Mouse (Mus musculus) erythroblast, adult 5-6 weeks (primary cell): ENCODE measurements around the gene Lrrc8b. TPM values are rescaled to one million over a fixed set of nuclear protein-coding genes. Genes with fewer than 3 reads are reported as not detected.
A peak's percentile ranks its signal among the peaks of the same experiment; 100 is the strongest.

Experiments
- ATAC-seq: replicated peaks from 2 replicates; pipeline ENCODE4 v1.8.0; 2016; ENCODE audit warnings: moderate number of reproducible peaks, mild to moderate bottlenecking, moderate TSS enrichment, inconsistent platforms; ENCODE audit not compliant: poor library complexity, low FRiP score, severe bottlenecking
- total RNA-seq, 2 experiments: library from RNA; stranded (forward) in 1 of 2; stranded (reverse) in 1 of 2; fragments of 150-400 nt in 1 of 2; fragments of 200-764, 138-1000 nt in 1 of 2; gene quantifications; 2 replicates each; pipeline versions ENCODE4 v1.2.3 to v1.2.4; 2015 to 2017; ENCODE audit warnings: low replicate concordance in 2 of 2

Lrrc8b gene
- total RNA-seq, 2 experiments from 2014 or later: 1.2 to 4.0 TPM

DNA sequence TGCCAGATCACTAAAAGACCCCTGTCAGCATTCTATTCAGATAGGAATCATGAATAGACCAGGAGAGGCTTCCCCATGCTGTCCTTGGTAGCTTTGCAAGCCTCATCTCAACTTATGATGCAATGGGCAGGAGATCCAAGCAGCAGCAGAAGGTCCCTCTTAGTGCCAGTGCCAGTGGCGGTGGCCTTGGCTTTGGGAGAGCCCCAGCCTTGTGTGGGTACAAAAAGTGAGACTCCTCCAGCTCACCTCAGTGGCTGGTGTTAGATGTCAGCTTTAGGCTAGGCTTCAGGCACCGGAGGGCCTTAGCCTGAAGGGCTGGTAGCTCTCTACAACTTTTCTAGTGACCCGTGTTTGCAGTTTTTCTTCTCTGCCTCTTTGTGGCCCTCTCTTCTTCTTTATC, 85.6 kb downstream of the Lrrc8b start:
- no peak for ATAC-seq

- ATAC-seq: no peak
Observed at GRCm38 (mm10) chr5:105508813-105509212, 93.2 kb downstream of the Lrrc8b start.

DNA sequence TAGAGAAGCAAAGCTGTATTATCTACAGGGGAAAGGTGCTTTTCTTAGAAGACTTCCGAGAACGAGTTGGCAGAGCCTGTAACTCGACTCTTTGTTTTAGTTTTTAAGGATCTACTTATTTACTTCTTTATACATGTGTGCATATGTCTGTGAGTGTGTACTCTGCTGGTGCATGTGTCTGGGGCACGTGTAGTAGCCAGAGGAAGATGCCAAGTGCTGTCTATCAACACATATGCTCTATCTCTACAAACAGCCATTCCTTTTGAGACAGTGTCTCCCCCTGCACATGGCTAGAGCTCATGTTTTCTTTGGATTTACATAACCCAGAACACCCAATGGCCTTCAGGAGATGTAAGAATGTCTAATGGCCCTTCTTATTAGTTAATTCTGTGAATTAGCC, 96.7 kb downstream of the Lrrc8b start:
- ATAC-seq: no peak

GRCm38 (mm10) chr5:105515532-105515931, 100.0 kb downstream of the Lrrc8b start:
- ATAC-seq: no peak

DNA sequence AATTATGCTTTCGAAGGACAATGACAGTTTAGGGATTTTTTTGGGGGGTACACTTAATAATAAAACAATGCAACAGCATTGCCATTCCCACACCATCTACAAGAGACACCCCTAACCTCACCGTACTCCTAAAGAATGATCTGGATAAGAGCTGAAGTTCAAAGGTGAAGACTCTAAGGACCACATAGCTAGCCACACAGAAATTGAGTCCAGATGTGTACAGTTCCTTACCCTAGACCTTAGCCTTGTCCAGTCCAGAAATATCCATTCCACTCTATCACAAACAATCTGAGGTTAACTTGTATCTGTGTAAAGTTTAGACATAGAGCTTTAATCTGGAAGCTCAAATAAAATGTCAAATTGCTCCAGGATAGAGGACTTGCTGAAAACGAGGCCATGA, 100.7 kb downstream of the Lrrc8b start:
- no peak for ATAC-seq

GRCm38 (mm10) chr5:105517992-105518625, 102.5 kb downstream of the Lrrc8b start:
- no peak for ATAC-seq

DNA sequence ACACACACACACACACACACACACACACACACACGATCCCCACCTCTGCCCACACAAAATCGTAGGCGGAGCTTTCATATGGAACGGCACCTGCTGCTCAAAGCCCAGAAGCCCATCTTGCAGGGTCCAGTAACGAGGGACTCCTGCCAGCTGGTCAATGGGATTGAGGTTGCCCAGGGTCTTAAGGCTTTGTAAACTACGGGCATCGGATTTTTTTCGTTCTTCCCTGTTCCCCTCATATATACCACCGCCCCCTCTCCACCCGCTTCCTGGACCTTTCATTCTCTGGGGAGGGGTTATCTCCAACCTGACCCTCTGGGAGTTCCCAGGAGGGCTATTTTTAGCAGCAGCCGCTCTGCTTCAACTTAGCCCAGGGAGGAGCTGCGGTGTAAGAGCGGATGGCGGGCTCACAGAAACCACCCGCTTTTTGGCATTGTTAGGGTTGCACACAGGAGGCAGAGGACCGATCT, 103.1 kb downstream of the Lrrc8b start:
- ATAC-seq: peak; percentile 50

DNA sequence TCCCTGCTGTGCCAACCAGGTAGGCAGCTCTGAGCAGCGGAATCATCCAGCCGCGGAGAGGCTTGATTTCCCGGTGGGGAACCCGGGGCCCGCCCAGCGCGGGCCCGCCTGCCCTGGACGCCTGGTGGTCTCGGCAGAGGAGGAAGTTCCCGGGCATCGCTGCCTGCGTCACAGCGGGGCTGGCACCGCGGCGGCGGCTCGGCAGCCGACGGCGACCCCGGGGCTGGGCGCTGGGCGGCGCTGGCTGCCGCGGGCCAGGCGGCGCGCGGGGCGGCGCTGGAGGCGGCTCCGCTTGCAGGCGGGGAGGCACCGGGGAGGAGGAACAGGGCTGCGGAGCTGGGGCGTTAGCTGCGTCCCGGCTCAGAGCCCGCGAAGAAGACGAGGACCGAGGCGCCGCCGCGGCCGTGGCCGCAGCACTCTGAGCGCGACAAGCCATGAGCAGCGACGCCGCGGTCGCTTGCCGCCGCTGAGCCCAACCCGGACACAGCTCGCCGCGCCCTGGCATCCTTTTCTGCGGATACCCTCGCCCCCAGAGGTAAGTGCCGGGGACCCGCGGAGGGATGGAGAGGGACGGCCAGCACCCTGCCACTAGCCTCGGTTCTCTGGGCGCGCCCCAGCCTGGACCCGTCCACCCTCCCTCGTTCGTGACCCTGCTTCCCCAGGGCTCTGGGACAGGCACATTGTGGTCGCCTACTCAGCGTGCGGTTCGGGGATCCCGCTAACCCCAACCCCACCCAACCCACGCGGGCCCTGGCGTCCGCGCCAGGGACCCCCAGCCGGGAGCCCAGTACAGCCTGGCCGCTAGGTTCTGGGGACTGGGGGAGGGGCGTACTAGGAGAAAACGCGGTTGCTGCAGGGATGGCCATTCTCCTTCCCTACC, 103.8 kb downstream of the Lrrc8b start, which contains the start of gene Lrrc8c:
Lrrc8c (plus strand) TSS at position 293 of the 880 bp plus-strand sequence.
- peak; percentile 88 for ATAC-seq

DNA sequence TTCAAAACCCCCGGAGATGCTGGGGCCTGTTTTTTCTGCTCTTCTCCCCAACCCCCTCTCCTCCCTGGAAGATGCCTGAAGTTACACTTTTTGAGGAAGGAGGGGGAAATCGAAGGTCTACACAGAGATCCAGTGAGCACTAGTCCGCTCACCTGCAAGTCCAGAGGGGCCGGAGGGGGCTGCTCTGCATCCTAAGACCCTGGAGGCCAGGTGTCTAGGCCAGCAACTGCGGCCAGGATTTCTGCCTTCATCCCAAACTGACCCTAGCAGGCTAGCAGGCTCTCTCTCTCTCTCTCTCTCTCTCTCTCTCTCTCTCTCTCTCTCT, 104.4 kb downstream of the Lrrc8b start:
- no peak for ATAC-seq

DNA sequence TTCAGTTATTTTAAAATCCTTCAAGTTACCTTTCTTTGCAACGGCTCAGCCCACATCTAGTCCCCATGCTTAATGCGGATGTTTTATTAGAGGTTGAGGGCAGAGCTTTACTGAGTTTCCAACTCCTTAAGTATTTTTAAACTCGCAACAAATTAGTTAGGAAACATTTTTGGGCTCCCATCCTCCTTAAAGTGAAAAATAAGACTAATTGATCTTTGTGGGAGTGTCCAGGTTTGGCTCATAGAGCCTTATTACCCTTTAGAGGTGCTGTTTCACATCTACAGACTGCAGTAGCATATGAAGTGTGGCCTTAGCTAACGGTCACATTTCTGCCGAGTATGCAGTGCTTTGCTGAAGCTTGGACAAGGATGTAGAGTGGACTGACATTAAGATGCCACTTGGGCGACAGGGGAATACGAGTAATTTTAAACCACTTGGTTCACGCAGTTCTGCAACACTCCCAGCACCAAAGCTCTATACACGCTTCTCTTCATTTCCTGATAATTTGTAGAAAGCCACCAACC, 104.9 kb downstream of the Lrrc8b start:
- ATAC-seq: no peak

- ATAC-seq: no peak
Observed at GRCm38 (mm10) chr5:105523452-105523851, 107.9 kb downstream of the Lrrc8b start.

- no peak for ATAC-seq
Observed at GRCm38 (mm10) chr5:105525004-105525403, 109.4 kb downstream of the Lrrc8b start.

- no peak for ATAC-seq
Observed at GRCm38 (mm10) chr5:105526107-105526645, 110.6 kb downstream of the Lrrc8b start.

GRCm38 (mm10) chr5:105526766-105527165, 111.2 kb downstream of the Lrrc8b start:
- ATAC-seq: no peak

DNA sequence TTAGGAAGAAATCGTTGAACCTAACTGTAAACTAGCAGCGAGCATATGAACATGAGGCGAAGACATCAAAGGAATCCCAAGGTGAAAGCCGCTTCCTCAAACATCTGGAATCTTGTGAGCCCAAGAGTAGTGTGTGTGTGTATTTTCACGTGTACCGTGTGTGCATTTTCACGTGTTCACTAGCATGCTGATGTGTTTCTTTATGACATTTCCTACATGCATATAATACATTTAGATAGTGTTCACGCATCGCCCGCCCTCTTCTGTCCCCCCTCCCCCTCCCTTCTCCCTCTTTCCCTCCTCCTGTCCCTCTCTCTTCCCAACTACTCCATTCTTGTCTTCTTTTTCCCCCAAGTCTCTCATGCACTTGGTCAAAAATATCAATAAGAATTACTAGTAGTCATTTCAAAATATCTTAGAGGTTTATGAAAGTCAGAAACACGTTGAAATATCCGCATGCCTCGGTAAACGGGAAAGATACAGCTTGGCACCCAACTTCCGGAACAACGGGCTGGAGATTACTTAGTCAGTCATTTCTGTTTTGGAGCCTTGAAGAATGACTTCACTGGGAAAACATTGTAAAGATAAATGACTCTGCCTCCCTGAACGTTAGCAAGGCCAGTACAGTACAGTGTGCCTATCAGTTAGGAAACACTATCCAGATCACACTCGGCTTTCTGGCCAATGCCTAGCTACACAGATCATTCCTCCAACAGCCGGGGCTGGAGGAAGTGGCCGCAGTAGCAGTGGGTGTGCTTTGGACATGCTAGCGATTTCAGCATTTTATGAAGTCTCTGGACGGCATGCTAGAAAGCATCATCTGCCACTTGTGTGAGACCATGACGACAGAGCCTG, 112.1 kb downstream of the Lrrc8b start:
- peak; percentile 41 for ATAC-seq

DNA sequence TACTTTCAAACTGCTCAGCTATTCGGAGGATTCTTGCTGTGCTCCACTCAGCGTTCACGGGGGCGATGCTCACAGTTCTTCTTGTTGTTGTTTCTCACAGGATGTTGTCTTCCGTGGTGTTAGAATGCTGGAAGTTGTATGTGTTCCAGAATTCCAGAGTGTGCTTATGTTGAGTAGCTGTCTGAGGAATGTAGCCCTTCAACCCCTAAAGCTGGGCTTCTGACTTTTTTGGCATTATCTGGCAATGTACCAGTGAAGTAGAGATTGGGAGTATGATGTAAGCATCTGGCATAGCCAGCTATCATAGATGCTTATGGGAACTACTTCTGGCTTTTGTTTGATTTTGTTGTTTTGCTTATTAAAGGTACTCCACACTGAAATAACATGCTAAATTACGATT, 115.0 kb downstream of the Lrrc8b start:
- ATAC-seq: no peak

DNA sequence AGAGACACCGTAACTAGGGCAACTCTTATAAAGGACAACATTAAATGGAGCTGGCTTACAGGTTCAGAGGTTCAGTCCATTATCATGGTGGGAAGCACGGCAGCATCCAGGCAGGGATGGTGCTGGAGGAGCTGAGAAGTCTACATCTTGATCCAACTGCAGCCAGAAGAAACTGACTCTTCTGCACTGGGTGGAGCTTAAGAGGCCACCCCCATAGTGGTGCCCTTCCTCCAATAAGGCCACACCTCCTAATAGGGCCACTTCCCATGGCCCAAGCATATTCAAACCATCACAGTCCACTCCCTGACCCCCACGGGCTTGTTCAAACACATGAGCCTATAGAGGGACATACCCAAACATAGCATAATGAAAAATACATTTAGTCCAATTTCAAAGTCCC, 119.6 kb downstream of the Lrrc8b start:
- ATAC-seq: no peak

GRCm38 (mm10) chr5:105536172-105536571, 120.6 kb downstream of the Lrrc8b start:
- ATAC-seq: no peak

GRCm38 (mm10) chr5:105537101-105537723, 121.6 kb downstream of the Lrrc8b start:
- ATAC-seq: no peak
